Mouse (Mus musculus): ENCODE data around the gene Clk1. TPM values are rescaled to one million over a fixed set of nuclear protein-coding genes. Genes with fewer than 3 reads are reported as not detected.
A peak's percentile ranks its signal among the peaks of the same experiment; 100 is the strongest.

Gene Clk1
- polyA plus RNA-seq, 1 experiment from 2014 or later, result 153 TPM

GRCm38 (mm10) chr1:58424551-58424950, 685 bp upstream of the Clk1 start:
- Histone ChIP-seq H3K27ac (peak overlapping the region; percentile 100; the same call in 1 of the 2 replicates), H3K9me3 (replicated peaks) (no peaks in the 10 kb centered on the region), H3K27me3 (ENCODE audit: low read depth, poor library complexity, severe bottlenecking) (no peaks in the 10 kb centered on the region), H3K36me3 (peaks cover 35% of the 10 kb centered on the region), H3K4me3 (no peak overlapping the region), H3K4me1 (peaks cover 9% of the 10 kb centered on the region; the same call in 1 of the 2 replicates)
- no peak for DNase-seq (ENCODE audit: low spot score)
- 95% methylated on average over 3 of the region's 3 CpGs for WGBS

- 20% methylated on average over 13 of the region's 13 CpGs for WGBS
- Histone ChIP-seq H3K4me3 (peak overlapping the region; percentile 100), H3K4me1 (peaks cover 9% of the 10 kb centered on the region; the same call in 1 of the 2 replicates), H3K9me3 (replicated peaks) (no peaks in the 10 kb centered on the region), H3K27ac (peak overlapping the region; percentile 100), H3K36me3 (peaks cover 44% of the 10 kb centered on the region), H3K27me3 (ENCODE audit: low read depth, poor library complexity, severe bottlenecking) (no peaks in the 10 kb centered on the region)
- peak; percentile 48 for DNase-seq (ENCODE audit: low spot score)
These were observed 987 bp downstream of the Clk1 start for GRCm38 (mm10) chr1:58422879-58423278.

- peaks cover 63% of the 10 kb centered on the region for H3K36me3 ChIP-seq
- peaks cover 9% of the 10 kb centered on the region; the same call in 1 of the 2 replicates for H3K4me1 ChIP-seq
- no peaks in the 10 kb centered on the region for H3K9me3 ChIP-seq (replicated peaks)
- H3K27ac ChIP-seq, result no peak overlapping the region
- H3K4me3 ChIP-seq, result no peak overlapping the region
- DNase-seq (ENCODE audit: low spot score), result no peak
- WGBS, result 86% methylated on average over 7 of the region's 7 CpGs
- H3K27me3 ChIP-seq (ENCODE audit: low read depth, poor library complexity, severe bottlenecking), result no peaks in the 10 kb centered on the region
These were observed 2.9 kb downstream of the Clk1 start for GRCm38 (mm10) chr1:58420961-58421360.

- 93% methylated on average over 10 of the region's 10 CpGs for WGBS
- no peak for DNase-seq (ENCODE audit: low spot score)
- H3K27me3 ChIP-seq (ENCODE audit: low read depth, poor library complexity, severe bottlenecking), result no peaks in the 10 kb centered on the region
- H3K4me1 ChIP-seq, result peaks cover 9% of the 10 kb centered on the region; the same call in 1 of the 2 replicates
- peaks cover 72% of the 10 kb centered on the region for H3K36me3 ChIP-seq
- no peak overlapping the region for H3K4me3 ChIP-seq
- H3K9me3 ChIP-seq (replicated peaks), result no peaks in the 10 kb centered on the region
- no peak overlapping the region for H3K27ac ChIP-seq
These were observed 3.8 kb downstream of the Clk1 start for GRCm38 (mm10) chr1:58420032-58420431.

- H3K27me3 ChIP-seq (ENCODE audit: low read depth, poor library complexity, severe bottlenecking), result no peaks in the 10 kb centered on the region
- DNase-seq (ENCODE audit: low spot score), result no peak
- H3K4me3 ChIP-seq, result no peak overlapping the region
- H3K27ac ChIP-seq, result no peak overlapping the region
- peaks cover 99% of the 10 kb centered on the region for H3K36me3 ChIP-seq
- WGBS, result 94% methylated on average over 2 of the region's 2 CpGs
- no peaks in the 10 kb centered on the region for H3K4me1 ChIP-seq
- no peaks in the 10 kb centered on the region for H3K9me3 ChIP-seq (replicated peaks)
These were observed 7.8 kb downstream of the Clk1 start for GRCm38 (mm10) chr1:58416048-58416447.

- Histone ChIP-seq H3K27ac (no peak overlapping the region), H3K36me3 (peaks cover 99% of the 10 kb centered on the region), H3K27me3 (ENCODE audit: low read depth, poor library complexity, severe bottlenecking) (no peaks in the 10 kb centered on the region), H3K9me3 (replicated peaks) (no peaks in the 10 kb centered on the region), H3K4me1 (no peaks in the 10 kb centered on the region), H3K4me3 (no peak overlapping the region)
- 35% methylated on average over 1 of the region's 1 CpGs for WGBS
- DNase-seq (ENCODE audit: low spot score), result no peak
These were observed 8.4 kb downstream of the Clk1 start for GRCm38 (mm10) chr1:58415442-58415841.

GRCm38 (mm10) chr1:58410776-58411175, 13.1 kb downstream of the Clk1 start:
- Histone ChIP-seq H3K9me3 (replicated peaks) (no peaks in the 10 kb centered on the region), H3K4me3 (no peak overlapping the region), H3K36me3 (peaks cover 92% of the 10 kb centered on the region), H3K4me1 (no peaks in the 10 kb centered on the region), H3K27ac (no peak overlapping the region), H3K27me3 (ENCODE audit: low read depth, poor library complexity, severe bottlenecking) (no peaks in the 10 kb centered on the region)
- no peak for DNase-seq (ENCODE audit: low spot score)
- WGBS, result 95% methylated on average over 7 of the region's 7 CpGs

GRCm38 (mm10) chr1:58410198-58410588, 13.7 kb downstream of the Clk1 start:
- Histone ChIP-seq H3K4me3 (no peak overlapping the region), H3K27ac (no peak overlapping the region), H3K36me3 (peaks cover 90% of the 10 kb centered on the region), H3K9me3 (replicated peaks) (no peaks in the 10 kb centered on the region), H3K27me3 (ENCODE audit: low read depth, poor library complexity, severe bottlenecking) (no peaks in the 10 kb centered on the region), H3K4me1 (no peaks in the 10 kb centered on the region)
- whole genome bisulfite sequencing, result 88% methylated on average over 3 of the region's 3 CpGs
- DNase-seq (ENCODE audit: low spot score), result no peak

- Histone ChIP-seq H3K36me3 (peaks cover 90% of the 10 kb centered on the region), H3K27me3 (ENCODE audit: low read depth, poor library complexity, severe bottlenecking) (no peaks in the 10 kb centered on the region), H3K9me3 (replicated peaks) (no peaks in the 10 kb centered on the region), H3K27ac (no peak overlapping the region), H3K4me3 (no peak overlapping the region), H3K4me1 (no peaks in the 10 kb centered on the region)
- DNase-seq (ENCODE audit: low spot score), result no peak
- WGBS, result 83% methylated on average over 5 of the region's 5 CpGs
These were observed 14.2 kb downstream of the Clk1 start for GRCm38 (mm10) chr1:58409553-58410197.

- H3K27ac ChIP-seq, result no peak overlapping the region
- WGBS, result 84% methylated on average over 6 of the region's 6 CpGs
- no peaks in the 10 kb centered on the region for H3K9me3 ChIP-seq (replicated peaks)
- peaks cover 90% of the 10 kb centered on the region for H3K36me3 ChIP-seq
- H3K4me1 ChIP-seq, result no peaks in the 10 kb centered on the region
- no peak for DNase-seq (ENCODE audit: low spot score)
- H3K27me3 ChIP-seq (ENCODE audit: low read depth, poor library complexity, severe bottlenecking), result no peaks in the 10 kb centered on the region
- no peak overlapping the region for H3K4me3 ChIP-seq
These were observed 15.7 kb downstream of the Clk1 start for GRCm38 (mm10) chr1:58408141-58408540.

- DNase-seq (ENCODE audit: low spot score), result no peak
- no peaks in the 10 kb centered on the region for H3K9me3 ChIP-seq (replicated peaks)
- no peaks in the 10 kb centered on the region for H3K27me3 ChIP-seq (ENCODE audit: low read depth, poor library complexity, severe bottlenecking)
- H3K4me1 ChIP-seq, result no peaks in the 10 kb centered on the region
- no peak overlapping the region for H3K4me3 ChIP-seq
- peaks cover 90% of the 10 kb centered on the region for H3K36me3 ChIP-seq
- H3K27ac ChIP-seq, result no peak overlapping the region
- WGBS, result 97% methylated on average over 7 of the region's 7 CpGs
These were observed 16.5 kb downstream of the Clk1 start for GRCm38 (mm10) chr1:58407321-58407720.

- DNase-seq (ENCODE audit: low spot score), result no peak
- no peaks in the 10 kb centered on the region for H3K4me1 ChIP-seq
- H3K9me3 ChIP-seq (replicated peaks), result no peaks in the 10 kb centered on the region
- H3K4me3 ChIP-seq, result no peak overlapping the region
- no peaks in the 10 kb centered on the region for H3K27me3 ChIP-seq (ENCODE audit: low read depth, poor library complexity, severe bottlenecking)
- H3K36me3 ChIP-seq, result peaks cover 92% of the 10 kb centered on the region
- H3K27ac ChIP-seq, result no peak overlapping the region
- WGBS, result 96% methylated on average over 5 of the region's 5 CpGs
These were observed 20.1 kb downstream of the Clk1 start for GRCm38 (mm10) chr1:58403745-58404144.

GRCm38 (mm10) chr1:58401396-58401795, 22.5 kb downstream of the Clk1 start:
- Histone ChIP-seq H3K36me3 (peaks cover 96% of the 10 kb centered on the region), H3K27ac (no peak overlapping the region), H3K9me3 (replicated peaks) (no peaks in the 10 kb centered on the region), H3K4me3 (no peak overlapping the region), H3K4me1 (no peaks in the 10 kb centered on the region), H3K27me3 (ENCODE audit: low read depth, poor library complexity, severe bottlenecking) (no peaks in the 10 kb centered on the region)
- DNase-seq (ENCODE audit: low spot score), result no peak
- WGBS, result 96% methylated on average over 6 of the region's 6 CpGs

- Histone ChIP-seq H3K4me1 (peaks cover 4% of the 10 kb centered on the region; the same call in 1 of the 2 replicates), H3K9me3 (replicated peaks) (no peaks in the 10 kb centered on the region), H3K27ac (no peak overlapping the region), H3K27me3 (ENCODE audit: low read depth, poor library complexity, severe bottlenecking) (no peaks in the 10 kb centered on the region), H3K36me3 (peaks cover 82% of the 10 kb centered on the region), H3K4me3 (no peak overlapping the region)
- WGBS, result 95% methylated on average over 6 of the region's 6 CpGs
- no peak for DNase-seq (ENCODE audit: low spot score)
These were observed 26.1 kb downstream of the Clk1 start for GRCm38 (mm10) chr1:58397731-58398130.

Measured in limb, embryonic 10.5 days (tissue).